Mouse (Mus musculus) frontal cortex, postnatal 14 days (tissue): Measurements from ENCODE around the gene Med22.
"Not testable (repeated sequence)": the region's sequence is repeated elsewhere in the genome, so short reads cannot be mapped to it uniquely, and the experiment has no call there.

Source experiments
- DNase-seq, 2 experiments: peaks; one replicate each; pipeline ENCODE4 v3.0.0; 2022; ENCODE audit warnings: low spot score in 2 of 2

Med22 gene

DNA sequence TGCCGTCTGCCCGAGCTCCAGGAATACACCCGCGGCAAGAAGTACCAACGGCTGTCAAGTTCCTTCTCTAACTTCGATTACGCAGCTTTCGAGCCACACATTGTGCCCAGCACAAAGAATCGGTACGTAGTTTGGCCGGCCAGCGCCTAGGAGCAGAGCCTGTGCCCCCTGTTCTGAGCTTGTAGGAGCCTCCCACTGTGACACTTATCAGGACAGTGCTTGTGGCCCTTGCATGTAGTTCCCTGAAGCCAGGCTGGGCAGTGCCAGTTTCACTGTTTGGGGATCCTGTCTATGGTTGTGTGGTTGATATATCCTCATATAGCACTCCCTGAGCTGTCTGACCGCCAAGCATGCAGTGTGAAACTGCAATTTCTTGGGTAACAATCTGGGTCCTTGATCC, 6.3 kb upstream of the Med22 start:
- no peak for DNase-seq

DNA sequence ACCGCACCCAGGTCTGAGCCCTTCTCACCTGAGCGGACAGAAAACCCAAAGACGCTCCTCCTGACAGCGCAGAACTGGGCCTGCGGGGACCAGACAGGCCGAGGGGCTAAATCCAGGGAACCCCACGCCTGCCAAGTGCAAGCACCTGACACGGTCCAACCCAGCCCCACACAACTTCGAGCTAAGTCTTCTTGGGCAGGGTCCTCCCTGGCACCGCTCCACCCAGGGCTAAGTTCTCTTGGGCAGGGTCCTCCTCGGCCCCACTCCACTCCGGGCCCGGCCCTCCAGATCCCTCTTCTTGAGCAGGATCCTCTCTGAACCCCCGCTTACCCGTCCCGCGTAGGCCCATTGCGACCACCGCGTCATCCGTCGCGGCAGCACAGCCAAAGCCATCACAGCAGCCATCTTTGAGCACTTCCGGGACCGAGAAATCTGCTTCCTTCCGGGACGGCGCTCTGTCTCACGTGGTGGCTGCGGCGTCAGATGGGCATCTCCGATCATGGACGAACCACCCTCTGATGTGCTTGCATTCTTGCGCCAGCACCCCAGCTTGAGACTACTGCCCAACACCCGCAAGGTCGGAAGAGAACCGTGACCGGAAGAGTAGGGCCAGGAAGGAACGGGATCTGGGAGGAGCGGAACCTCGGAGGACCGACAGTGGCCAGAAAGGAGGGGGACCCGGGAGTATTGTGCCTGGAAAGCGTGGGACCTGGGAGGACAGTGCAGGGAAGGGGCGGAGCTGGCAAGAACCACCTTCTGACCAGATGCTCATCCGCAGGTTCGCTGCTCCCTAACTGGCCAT, 5.7 kb upstream of the Med22 start, which contains the start of the genes Surf2 and Surf1:
TSS of gene Surf2 (plus strand) at position 441 of the 802 bp plus-strand sequence.
TSS of gene Surf1 (minus strand) at position 604 of the 802 bp plus-strand sequence.
- DNase-seq, result peak; percentile 80 to 81

DNA sequence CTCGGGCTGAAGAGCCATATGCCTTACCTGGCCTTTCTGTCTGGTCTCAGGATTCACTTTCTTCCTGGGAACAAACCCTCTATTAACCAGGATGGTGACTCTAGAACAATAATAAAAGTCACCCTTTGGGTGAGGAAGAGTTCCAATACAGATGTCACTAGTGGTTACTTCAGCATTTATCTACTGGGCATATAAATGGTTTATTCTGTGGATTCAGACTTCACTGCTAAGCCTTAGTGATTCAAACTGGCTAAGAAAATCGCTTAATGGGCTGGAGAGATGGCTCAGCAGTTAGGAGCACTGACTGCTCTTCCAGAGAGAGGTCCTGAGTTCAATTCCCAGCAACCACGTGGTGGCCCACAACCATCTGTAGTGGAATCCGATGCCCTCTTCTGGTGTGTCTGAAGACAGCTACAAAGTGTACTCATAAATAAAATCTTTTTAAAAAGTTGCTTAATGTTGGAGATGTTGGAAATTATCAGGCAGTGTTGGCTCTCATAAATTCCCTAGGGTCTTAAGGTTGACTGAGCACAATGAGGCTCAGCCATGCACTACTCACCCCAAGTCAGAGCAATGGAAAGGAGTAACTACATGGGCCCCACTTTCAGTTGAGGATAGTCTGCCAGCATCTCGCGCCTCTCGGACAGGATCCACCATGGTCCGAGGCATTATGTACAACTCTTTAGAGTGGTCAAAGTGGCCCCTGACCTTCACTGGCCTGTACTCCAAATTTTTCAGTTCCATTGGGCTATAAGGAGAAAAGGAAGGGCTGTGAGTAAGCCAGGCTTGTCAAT, 3.9 kb upstream of the Med22 start:
- DNase-seq, result no peak

DNA sequence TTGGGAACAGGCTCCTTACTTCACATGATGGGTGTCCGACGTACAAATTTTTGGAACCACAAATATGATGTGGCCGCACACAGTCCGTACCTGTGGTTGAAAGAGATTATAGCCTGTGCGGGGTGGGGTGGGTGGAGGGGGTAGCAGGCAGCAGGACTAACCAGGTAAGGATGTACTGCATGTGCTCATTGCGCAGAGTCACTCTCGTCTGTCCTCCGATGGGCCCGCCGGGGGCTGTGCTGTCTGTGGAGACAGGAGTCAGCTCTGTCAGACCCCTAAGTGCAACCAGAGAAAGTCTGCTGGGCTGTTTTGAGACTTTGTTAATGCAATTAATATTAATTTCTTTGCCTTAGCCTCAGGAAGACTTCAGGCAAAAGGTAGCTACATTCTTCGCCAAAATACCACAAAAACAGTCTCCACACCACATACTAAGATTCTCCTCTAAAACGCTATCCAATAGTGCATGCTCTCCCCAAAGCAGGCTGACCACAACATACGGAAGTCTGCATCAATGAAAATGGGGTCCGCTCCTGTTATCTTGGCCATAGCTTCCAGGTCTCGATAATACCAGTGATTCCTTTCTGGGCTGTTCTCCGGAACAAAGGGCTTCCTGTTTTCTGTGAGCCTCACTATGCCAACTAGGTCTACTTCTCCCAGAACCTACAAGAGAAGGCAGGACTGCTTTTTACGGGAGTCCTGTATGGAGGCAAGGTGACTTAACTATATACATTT, 3.1 kb upstream of the Med22 start:
- no peak for DNase-seq

DNA sequence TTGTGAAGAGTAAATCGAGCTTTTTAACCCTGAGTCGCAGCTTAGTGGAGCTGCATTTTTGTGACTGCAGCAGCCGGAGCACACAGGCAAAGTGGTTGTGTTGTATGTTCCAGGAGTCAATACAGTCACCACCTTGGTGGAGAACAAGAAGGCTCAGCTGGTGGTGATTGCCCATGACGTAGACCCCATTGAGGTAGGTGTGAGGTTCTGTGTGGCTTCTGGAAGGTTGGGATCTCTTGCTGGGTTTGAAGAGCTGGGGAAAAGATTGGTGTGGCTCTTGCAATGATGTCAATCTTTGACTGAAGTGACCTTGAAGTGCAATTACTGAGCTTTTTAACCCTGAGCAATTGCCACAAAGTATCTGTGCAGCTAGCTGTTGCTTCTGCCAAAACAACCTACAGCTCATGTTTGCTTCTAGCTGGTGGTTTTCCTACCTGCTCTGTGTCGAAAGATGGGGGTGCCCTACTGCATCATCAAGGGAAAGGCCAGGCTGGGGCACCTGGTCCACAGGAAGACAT, 1.8 kb upstream of the Med22 start:
- DNase-seq, result no peak

DNA sequence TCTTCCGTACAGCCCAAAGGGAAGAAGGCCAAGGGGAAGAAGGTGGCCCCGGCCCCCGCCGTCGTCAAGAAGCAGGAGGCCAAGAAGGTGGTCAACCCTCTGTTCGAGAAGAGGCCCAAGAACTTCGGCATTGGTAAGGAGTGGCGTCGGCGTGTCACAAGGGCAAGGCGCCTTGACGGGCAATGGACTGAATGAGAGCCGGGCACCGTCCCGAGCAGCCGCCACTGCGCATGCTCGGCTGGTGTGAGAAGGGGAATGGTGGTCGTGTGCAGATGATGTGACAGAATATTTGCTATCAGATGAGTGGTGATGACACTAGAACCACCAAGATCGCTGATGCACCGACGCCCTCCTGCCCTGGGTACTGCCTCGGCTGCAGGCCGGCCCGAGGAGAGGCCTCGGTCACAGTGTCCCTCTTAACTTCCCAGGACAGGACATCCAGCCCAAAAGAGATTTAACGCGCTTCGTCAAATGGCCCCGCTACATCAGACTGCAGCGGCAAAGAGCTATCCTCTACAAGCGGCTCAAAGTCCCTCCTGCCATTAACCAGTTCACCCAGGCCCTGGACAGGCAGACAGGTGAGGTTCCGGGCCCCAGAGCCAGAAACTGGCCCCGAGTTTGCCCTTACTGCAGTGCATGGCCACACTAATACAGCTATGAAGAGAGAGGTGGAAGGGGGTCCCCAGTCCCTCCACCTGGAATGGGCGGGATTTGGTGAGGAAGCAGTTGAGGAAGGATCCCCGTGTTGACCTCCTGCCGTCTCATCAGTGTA, 703 bp upstream of the Med22 start:
- DNase-seq, result peak; percentile 52 to 59

DNA sequence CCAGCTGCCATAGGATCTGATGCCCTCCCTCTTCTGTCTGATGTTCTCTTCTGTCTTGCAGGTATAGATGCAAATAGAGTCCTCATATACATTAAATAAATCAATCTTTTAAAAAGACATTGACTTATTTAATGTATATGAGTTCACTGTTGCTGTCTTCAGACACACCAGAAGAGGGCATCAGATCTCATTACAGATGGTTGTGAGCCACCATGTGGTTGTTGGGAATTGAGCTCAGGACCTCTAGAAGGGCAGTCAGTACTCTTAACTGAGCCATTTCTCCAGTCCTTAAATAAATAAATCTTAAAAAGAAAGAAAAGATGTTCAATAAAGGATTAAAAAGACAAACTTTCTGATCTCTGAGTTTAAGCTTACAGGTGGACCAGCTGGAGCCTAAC, 1.1 kb downstream of the Med22 start:
- DNase-seq, result no peak

DNA sequence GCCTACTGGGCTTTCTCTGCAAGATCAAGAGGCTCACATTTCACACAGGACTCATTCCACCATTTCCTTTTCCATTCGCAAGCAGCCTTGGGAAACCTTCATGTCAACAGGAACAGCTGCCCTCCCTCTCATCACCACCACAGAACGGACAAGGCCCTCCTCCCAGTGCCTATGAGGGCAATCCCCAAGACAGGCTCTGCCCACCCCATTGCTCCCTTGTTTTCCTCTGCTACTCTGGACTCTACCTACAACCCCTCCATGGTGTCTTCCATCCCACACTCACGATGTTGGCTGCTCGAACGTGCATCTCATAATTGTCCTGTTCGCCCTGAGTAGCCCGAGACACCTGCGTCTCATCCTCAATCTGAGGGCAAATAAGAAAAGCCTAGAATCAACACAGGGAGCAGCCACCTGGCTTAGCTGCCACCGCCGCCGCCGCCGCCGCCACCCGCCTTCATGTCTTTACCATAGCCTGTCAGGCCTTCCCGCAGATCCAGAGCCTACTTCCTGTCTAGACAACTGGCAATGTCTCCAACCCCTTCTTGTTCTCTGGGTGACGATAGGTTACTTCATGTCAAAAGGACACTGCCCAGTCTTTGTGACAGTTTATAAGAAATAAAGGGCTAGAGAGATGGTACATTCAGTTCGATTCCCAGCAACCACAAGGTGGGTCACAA, 1.6 kb downstream of the Med22 start:
- DNase-seq, result no peak

DNA sequence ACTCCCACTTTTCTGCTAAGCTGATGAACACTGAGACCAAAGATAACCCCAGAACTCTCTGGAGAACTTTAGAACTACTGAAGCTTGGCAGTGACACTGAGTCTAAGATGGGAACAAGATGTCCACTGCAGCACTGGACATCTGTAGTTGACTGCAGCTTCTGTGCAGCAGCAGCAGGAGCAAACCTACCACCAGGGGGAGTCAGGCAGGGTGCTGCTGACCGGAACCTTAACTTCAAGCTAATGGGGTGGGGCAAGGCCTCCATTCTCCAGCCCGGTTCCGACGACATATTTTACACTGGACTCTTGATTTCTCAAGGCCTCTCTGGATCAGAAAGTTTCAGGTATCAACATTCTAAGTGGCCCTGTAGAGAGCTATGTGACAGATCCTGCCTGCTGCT, 3.4 kb downstream of the Med22 start:
- no peak for DNase-seq

DNA sequence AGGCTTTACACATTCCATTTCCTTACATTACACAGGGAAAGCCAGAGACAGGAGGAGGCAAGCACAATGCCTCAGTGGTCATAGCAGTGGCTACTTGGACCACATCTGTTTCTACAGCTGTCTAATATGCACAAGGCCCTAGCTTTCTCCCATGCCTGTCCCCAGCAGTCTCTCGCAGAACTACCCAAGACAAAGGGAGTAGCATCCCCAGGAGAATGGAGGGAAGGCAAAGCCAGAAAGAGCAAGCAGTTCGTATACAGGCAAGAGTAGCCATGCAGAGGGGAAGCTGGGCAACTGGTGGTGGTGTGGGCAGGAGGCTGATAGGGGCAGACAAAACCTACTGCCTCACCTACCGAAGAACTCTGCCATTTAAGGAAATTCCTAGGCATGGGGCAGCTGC, 4.0 kb downstream of the Med22 start:
- no peak for DNase-seq

DNA sequence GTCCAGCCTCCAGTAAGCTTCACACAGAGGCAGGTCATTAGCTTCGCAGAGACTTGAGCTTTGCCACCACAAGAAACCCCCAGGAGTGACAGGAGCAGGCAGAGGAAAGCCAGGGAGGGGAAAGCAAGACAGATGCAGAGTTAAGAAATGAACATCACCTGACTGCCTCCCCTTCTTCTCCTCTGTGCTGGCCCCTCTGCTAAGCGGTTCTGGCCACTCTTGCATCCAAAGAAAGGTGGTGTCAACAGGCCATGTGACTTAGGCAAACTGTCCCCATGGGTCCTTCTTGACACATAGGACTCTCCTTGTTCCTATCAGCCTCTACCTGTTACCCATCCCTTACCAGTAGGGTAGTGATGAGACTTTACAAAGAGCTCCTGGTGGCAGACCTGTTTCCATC, 4.5 kb downstream of the Med22 start:
- DNase-seq, result no peak

DNA sequence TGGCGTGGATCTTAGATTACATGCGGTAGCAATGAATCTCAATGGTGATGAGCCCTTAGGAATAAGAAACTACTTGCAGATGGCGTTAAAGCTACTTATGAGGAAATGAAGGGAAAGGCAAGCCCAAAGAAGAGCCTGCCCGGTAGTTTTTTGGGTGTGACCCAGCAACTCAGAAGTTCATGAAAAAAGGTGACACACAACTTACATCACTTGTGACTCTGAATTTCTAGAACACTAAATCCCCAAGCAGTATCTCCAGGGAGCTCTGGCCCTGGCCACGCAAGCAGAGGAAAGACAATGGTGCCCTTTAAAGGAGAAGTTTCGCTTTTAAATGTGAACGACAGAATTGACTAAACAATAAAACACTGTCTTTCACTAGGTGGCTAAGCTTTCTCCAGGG, 7.2 kb downstream of the Med22 start:
- no peak for DNase-seq

DNA sequence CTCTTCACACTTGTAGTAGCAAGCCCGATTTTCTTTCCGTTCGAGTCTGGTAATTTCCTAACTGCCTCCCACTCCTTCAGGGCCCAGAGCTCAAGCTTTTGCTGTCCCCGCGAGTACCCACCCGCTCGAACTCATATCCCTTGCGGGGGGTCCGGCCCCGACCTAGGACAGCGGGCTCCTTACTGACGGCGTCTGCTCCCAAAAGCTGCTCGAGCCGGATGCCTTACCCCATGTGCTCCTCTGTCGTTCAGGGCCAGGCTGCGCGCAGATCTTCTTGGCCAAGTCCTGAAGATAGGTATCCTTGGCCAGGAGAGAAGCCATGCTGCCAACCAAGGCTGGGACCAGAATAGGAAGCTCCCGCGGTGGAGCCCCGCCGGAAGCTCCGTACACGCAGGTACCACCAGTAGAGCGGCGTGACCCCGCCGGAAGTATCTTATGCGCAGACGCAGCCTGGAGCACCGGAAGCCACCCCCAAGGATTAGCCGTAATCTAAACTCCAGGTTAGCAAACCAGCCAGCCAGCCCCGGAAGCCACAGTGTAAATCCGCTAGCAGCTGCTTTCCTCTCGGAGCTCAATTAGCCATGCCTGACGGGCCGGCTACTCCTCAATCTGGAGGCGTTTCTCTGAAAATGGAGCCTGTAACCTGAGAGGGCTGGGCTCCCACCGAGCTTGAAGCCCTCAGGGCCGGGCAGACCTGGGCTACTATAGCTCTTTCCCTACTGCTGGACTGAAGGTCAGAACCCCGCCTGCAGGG, 7.8 kb downstream of the Med22 start, which contains the start of gene Surf6:
TSS of gene Surf6 (minus strand) at position 413 of the 754 bp plus-strand sequence.
- peak; percentile 93 to 94 for DNase-seq

DNA sequence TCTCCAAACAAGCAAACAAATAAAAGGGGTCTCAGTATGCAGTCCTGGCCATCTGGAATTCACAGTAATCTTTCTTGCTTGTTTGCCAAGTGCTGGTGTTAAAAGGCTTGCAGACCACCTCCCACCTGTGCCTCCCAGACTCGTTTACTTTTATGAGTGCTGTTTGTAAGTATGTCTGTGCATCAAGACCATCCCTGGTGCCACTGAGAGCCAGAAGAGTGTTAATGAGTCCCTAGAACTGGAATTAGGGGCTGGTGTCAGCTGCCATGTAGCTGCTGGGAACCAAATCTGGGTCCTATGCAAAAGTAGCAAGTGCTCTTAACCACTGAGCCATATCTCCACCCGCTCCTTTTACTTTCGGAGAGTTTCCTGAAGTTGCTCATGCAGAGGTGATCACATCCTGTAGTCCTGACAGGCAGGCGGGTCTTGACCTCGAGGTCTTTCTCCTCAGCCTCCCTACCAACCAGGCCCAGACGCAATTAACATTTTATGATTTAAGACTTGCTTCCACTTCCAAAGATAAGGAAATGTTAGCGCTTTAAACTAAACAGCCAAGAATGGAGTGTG, 8.6 kb downstream of the Med22 start:
- DNase-seq, result no peak

DNA sequence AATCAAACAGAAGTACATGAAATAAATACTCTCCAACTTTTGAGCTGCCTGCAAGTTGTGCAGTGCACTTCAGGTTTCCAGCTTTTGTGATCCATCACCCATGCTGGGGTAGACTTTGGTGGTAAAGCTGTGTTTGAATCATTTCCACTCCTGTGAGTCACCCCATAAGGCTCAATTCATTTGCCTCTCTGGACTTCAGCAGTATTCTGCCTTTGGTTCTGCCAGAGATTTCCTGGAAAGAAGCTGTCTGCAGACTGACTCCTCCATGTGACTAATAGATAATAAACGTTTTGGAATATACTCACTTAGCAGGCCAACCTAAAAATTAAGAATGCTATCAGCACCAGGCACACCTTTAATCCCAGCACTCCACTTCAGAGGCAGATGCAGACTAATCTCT, 9.7 kb downstream of the Med22 start:
- no peak for DNase-seq

DNA sequence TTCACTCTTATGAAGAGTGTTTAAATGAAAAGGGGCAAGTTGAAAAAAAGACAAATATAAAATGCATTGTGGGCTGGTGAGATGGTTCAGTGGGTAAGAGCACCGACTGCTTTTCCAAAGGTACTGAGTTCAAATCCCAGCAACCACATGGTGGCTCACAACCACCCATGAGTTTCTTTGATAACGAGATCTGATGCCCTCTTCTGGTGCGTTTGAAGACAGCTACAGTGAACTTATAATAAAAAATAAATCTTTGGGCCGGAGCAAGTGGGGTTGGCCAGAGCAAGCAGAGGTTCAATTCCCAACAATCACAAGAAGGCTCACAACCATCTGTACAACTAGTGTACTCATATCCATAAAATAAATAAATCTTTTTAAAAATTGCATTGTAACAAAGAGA, 14.6 kb downstream of the Med22 start:
- DNase-seq, result no peak

DNA sequence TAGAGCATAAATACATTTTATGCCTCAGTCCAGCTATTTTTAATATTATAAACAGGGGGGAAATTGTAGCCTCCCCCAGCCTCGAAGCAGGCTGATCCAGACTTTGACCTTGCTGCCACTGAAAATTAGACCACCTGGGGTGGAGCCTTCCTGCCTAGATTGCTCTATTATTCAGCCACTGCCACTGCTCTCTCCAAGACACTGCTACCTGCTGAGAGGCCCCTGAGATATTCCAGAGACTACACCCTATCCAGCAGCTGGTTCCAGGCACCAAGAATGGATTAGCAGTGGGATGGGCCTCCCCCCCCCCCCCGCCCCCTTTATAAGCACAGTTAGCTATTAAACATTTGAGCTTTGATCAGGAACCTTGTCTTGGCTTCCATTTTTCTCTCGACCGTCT, 24.3 kb downstream of the Med22 start:
- DNase-seq, result not testable (repeated sequence)

DNA sequence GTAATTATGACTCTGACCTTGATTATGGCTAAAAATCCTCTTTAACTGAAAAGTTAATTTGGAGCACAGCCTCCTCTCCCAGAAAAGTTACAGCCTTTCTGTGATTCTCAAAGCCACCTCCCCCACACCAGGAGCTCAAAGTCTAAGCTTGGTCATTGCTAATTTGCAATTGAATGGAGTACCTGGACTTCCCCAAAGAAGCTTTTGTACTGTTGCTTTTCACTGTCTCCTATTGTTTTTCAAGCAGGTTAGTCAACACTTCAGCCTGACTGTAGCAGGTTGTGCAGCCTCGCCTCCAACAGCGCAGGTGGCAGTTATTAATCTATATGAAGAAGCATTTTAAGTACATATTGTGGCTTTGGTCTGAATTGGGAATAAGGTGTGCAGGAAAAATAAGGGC, 24.9 kb downstream of the Med22 start:
- not testable (repeated sequence) for DNase-seq

DNA sequence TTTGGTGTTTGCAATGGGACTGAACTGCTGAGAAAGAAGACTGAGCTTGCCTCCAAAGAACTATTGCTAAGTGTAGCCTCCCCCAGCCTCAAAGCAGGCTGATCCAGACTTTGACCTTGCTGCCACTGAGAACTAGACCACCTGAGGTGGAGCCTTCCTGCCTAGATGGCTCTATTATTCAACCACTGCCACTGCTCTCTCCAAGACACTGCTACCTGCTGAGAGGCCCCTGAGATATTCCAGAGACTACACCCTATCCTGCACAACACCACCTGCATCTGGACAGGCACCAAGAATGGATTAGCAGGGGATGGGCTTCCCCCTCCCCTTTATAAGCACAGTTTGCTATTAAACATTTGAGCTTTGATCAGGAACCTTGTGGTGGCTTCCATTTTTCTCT, 31.9 kb downstream of the Med22 start:
- DNase-seq, result no peak

DNA sequence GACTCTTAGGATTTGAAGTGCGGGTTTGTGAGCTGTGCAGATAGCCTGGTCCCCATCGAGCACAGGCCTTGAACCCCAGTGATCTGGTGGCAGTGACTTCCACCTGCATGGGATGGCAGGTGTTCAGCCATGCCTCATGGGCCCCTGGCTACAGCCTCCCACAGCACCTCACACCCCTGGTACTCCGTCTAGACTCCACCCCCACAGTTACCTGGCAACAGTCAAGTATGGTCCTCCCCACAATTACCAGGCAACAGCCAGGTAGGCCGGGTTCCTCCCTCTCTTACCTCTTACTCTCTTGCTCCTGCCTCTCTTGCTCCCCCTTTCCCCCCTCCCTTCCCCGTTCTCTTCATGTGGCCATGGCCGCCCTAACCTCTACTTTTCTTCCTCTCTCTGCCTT, 39.8 kb downstream of the Med22 start:
- no peak for DNase-seq
